In genomic region chr3:157358905-157359304, GRCm38 (mm10) we compare ENCODE assay signal across 8 mouse cellular contexts.
DNase-seq lines count a peak whose midpoint lies in the region; ATAC-seq lines count a peak whose summit lies in the region.

No protein-coding gene starts in this region.

- H3K9ac ChIP-seq in lung, embryonic 16.5 days (ENCODE audit: low read length), result no peak overlapping the region
- H3K9ac ChIP-seq in forebrain, embryonic 15.5 days (replicated peaks), result no peak overlapping the region
- H3K9ac ChIP-seq in stomach, embryonic 14.5 days (replicated peaks; ENCODE audit: low read depth, low read length), result no peak overlapping the region

- 23% methylated on average over 3 of the region's 3 CpGs for WGBS in lung, embryonic 16.5 days
- WGBS in forebrain, embryonic 15.5 days, result 47% methylated on average over 3 of the region's 3 CpGs
- 43% methylated on average over 3 of the region's 3 CpGs for WGBS in stomach, embryonic 14.5 days

- ATAC-seq in lung, embryonic 16.5 days (ENCODE audit: low read depth), result peak; percentile 97
- peak; percentile 57; the same call in 1 of the 2 replicates for ATAC-seq in forebrain, embryonic 15.5 days (replicated peaks)
- peak; percentile 87; the same call in 1 of the 2 replicates for ATAC-seq in stomach, embryonic 14.5 days (ENCODE audit: insufficient number of reproducible peaks, insufficient read depth, low FRiP score, low read depth)

- peaks cover 3% of the 10 kb centered on the region for H3K4me1 ChIP-seq in lung, embryonic 16.5 days (replicated peaks; ENCODE audit: control insufficient read depth, insufficient read depth, low read length)
- H3K4me1 ChIP-seq in forebrain, embryonic 15.5 days, result no peaks in the 10 kb centered on the region
- H3K4me1 ChIP-seq in stomach, embryonic 14.5 days (ENCODE audit: control insufficient read depth, insufficient read depth, low read length), result no peaks in the 10 kb centered on the region

- H3K27ac ChIP-seq in lung, embryonic 16.5 days (ENCODE audit: low read length), result peak overlapping the region; percentile 69
- no peak overlapping the region for H3K27ac ChIP-seq in forebrain, embryonic 15.5 days (replicated peaks)
- H3K27ac ChIP-seq in stomach, embryonic 14.5 days (ENCODE audit: low read length), result peak overlapping the region; percentile 48; the same call in 1 of the 2 replicates

- H3K36me3 ChIP-seq in lung, embryonic 16.5 days (ENCODE audit: control insufficient read depth, insufficient read depth, low read length), result no peaks in the 10 kb centered on the region
- no peaks in the 10 kb centered on the region for H3K36me3 ChIP-seq in forebrain, embryonic 15.5 days
- H3K36me3 ChIP-seq in stomach, embryonic 14.5 days (ENCODE audit: control insufficient read depth, insufficient read depth, low read length), result no peaks in the 10 kb centered on the region

- H3K4me3 ChIP-seq in lung, embryonic 16.5 days (ENCODE audit: low read length), result no peak overlapping the region
- no peak overlapping the region for H3K4me3 ChIP-seq in forebrain, embryonic 15.5 days
- H3K4me3 ChIP-seq in stomach, embryonic 14.5 days (ENCODE audit: low read depth, low read length), result no peak overlapping the region

- no peaks in the 10 kb centered on the region for H3K27me3 ChIP-seq in lung, embryonic 16.5 days (ENCODE audit: control insufficient read depth, insufficient read depth, low read depth, low read length)
- no peaks in the 10 kb centered on the region for H3K27me3 ChIP-seq in forebrain, embryonic 15.5 days
- H3K27me3 ChIP-seq in stomach, embryonic 14.5 days (ENCODE audit: control insufficient read depth, insufficient read depth, low read length), result no peaks in the 10 kb centered on the region

- peak; percentile 42 for DNase-seq in embryo, embryonic 11 days
- no peak for DNase-seq in embryo, embryonic 10 days (ENCODE audit: low spot score)
- no peak for DNase-seq in lung, adult 18-20 months
- no peak for DNase-seq in gastrocnemius, adult 18-20 months (ENCODE audit: low spot score)
- no peak for DNase-seq in adrenal gland, adult 8-10 months

- H3K9me3 ChIP-seq in lung, embryonic 16.5 days (ENCODE audit: control insufficient read depth, low read length), result no peaks in the 10 kb centered on the region
- H3K9me3 ChIP-seq in forebrain, embryonic 15.5 days, result no peaks in the 10 kb centered on the region
- H3K9me3 ChIP-seq in stomach, embryonic 14.5 days (ENCODE audit: control insufficient read depth, low read depth, low read length), result no peaks in the 10 kb centered on the region

- no peak overlapping the region for H3K4me2 ChIP-seq in lung, embryonic 16.5 days (ENCODE audit: low read depth, low read length)
- H3K4me2 ChIP-seq in forebrain, embryonic 15.5 days (replicated peaks), result no peak overlapping the region
- no peak overlapping the region for H3K4me2 ChIP-seq in stomach, embryonic 14.5 days (replicated peaks; ENCODE audit: low read depth, low read length)
